Mouse (Mus musculus) kidney, embryonic 14.5 days (tissue): Measurements from ENCODE around the gene Olfr796. TPM values are rescaled to one million over a fixed set of nuclear protein-coding genes. Genes with fewer than 3 reads are reported as not detected.

Experiments
- ATAC-seq: fragments of 200-750 bp; cut with Nextera tagmentation; 2 replicates; pipeline ENCODE4 v1.8.0; 2017; ENCODE audit warnings: moderate number of reproducible peaks, mild to moderate bottlenecking, moderate TSS enrichment, moderate library complexity; ENCODE audit not compliant: low FRiP score, low TSS enrichment
- H3K27ac ChIP-seq: fragments of 300-500 bp; sonication (generic); 2 replicates; pipeline ENCODE4 v1.5.1; 2014; ENCODE audit warnings: low read depth, mild to moderate bottlenecking, low read length, moderate library complexity, mixed read lengths
- H3K27me3 ChIP-seq: fragments of 300-500 bp; sonication (generic); 2 replicates; pipeline ENCODE4 v1.6.1; 2014; ENCODE audit warnings: mild to moderate bottlenecking, low read length; ENCODE audit not compliant: control insufficient read depth, insufficient read depth
- H3K36me3 ChIP-seq: fragments of 300-500 bp; sonication (generic); 2 replicates; pipeline ENCODE4 v1.6.1; 2014; ENCODE audit warnings: low read length, mixed read lengths; ENCODE audit not compliant: control insufficient read depth, insufficient read depth
- H3K4me1 ChIP-seq: fragments of 300-500 bp; sonication (generic); 2 replicates; pipeline ENCODE4 v1.6.1; 2014; ENCODE audit warnings: low read length, mixed read lengths; ENCODE audit not compliant: control insufficient read depth, insufficient read depth
- H3K4me2 ChIP-seq: fragments of 300-500 bp; sonication (generic); replicated peaks from 2 replicates; pipeline ENCODE4 v1.6.1; 2014; ENCODE audit warnings: low read depth, mild to moderate bottlenecking, low read length
- H3K4me3 ChIP-seq: fragments of 300-500 bp; sonication (generic); 2 replicates; pipeline ENCODE4 v1.5.1; 2014; ENCODE audit warnings: mild to moderate bottlenecking, low read length
- H3K9ac ChIP-seq: fragments of 300-500 bp; sonication (generic); 2 replicates; pipeline ENCODE4 v1.6.1; 2014; ENCODE audit warnings: low read depth, mild to moderate bottlenecking, low read length, moderate library complexity
- H3K9me3 ChIP-seq: fragments of 300-500 bp; sonication (generic); 2 replicates; pipeline ENCODE4 v1.6.1; 2016; ENCODE audit warnings: low read length; ENCODE audit not compliant: control insufficient read depth
- WGBS: fragments of 180-500 bp; shearing (Covaris S2); extraction: QIAGEN DNeasy Blood & Tissue Kit; methylation state at CpG from one replicate; pipeline ENCODE4 v1.1.7; 2014; 5-methylcytosine and 5-hydroxymethylcytosine counted together
- polyA plus RNA-seq: library from polyadenylated mRNA; unstranded; fragments of >200 nt; fragmentation: Nextera tagmentation; extraction: Ambion mirVana; gene quantifications from 2 replicates; pipeline ENCODE4 v1.2.1, GENCODE M21; 2014

The Olfr796 gene
- not detected in 2 replicates for polyA plus RNA-seq

- 93% methylated on average over 1 of the region's 1 CpGs for whole genome bisulfite sequencing
- Histone ChIP-seq H3K4me1 (no peaks in the 10 kb centered on the region), H3K4me2 (no peak within 1 kb of the TSS), H3K27me3 (no peaks in the 10 kb centered on the region), H3K9ac (no peak within 1 kb of the TSS), H3K36me3 (no peaks in the 10 kb centered on the region), H3K4me3 (no peak within 1 kb of the TSS), H3K9me3 (no peaks in the 10 kb centered on the region), H3K27ac (no peak within 1 kb of the TSS)
- ATAC-seq = no peak
Observed at GRCm38 (mm10) chr10:129612470-129612869, at the start of gene Olfr796. Gene Olfr796, minus strand, starts transcription at chr10:129612570.

GRCm38 (mm10) chr10:129657394-129657793 lies 45.0 kb upstream of the Olfr796 start, which contains the start of gene Olfr800:
Gene Olfr800, plus strand, starts transcription at chr10:129657694.
- Histone ChIP-seq H3K9me3 (no peaks in the 10 kb centered on the region), H3K4me1 (no peaks in the 10 kb centered on the region), H3K4me2 (no peak within 1 kb of the TSS), H3K9ac (no peak within 1 kb of the TSS), H3K4me3 (no peak within 1 kb of the TSS), H3K27me3 (no peaks in the 10 kb centered on the region), H3K36me3 (no peaks in the 10 kb centered on the region), H3K27ac (no peak within 1 kb of the TSS)
- ATAC-seq = no peak

- Histone ChIP-seq H3K4me3 (no peak overlapping the region), H3K9me3 (no peaks in the 10 kb centered on the region), H3K36me3 (no peaks in the 10 kb centered on the region), H3K4me2 (no peak overlapping the region), H3K27me3 (no peaks in the 10 kb centered on the region), H3K9ac (no peak overlapping the region), H3K4me1 (no peaks in the 10 kb centered on the region), H3K27ac (no peak overlapping the region)
- no peak for ATAC-seq
- 74% methylated on average over 1 of the region's 1 CpGs for WGBS
Observed at GRCm38 (mm10) chr10:129651763-129652162, 39.4 kb upstream of the Olfr796 start.

GRCm38 (mm10) chr10:129637184-129637583 lies 24.8 kb upstream of the Olfr796 start, which contains the start of gene Olfr799:
Gene Olfr799, plus strand, starts transcription at chr10:129637484.
- H3K9me3 ChIP-seq = no peaks in the 10 kb centered on the region
- no peaks in the 10 kb centered on the region for H3K27me3 ChIP-seq
- no peaks in the 10 kb centered on the region for H3K4me1 ChIP-seq
- 50% methylated on average over 1 of the region's 1 CpGs for WGBS
- no peak within 1 kb of the TSS for H3K27ac ChIP-seq
- H3K9ac ChIP-seq = no peak within 1 kb of the TSS
- H3K4me2 ChIP-seq = no peak within 1 kb of the TSS
- no peak for ATAC-seq
- no peak within 1 kb of the TSS for H3K4me3 ChIP-seq
- H3K36me3 ChIP-seq = no peaks in the 10 kb centered on the region

GRCm38 (mm10) chr10:129627834-129628233 lies 15.5 kb upstream of the Olfr796 start, which contains the start of gene Olfr798:
Gene Olfr798, minus strand, starts transcription at chr10:129627934.
- no peak within 1 kb of the TSS for H3K4me3 ChIP-seq
- H3K36me3 ChIP-seq = no peaks in the 10 kb centered on the region
- H3K27me3 ChIP-seq = no peaks in the 10 kb centered on the region
- H3K9ac ChIP-seq = no peak within 1 kb of the TSS
- no peak for ATAC-seq
- no peaks in the 10 kb centered on the region for H3K4me1 ChIP-seq
- 77% methylated on average over 1 of the region's 1 CpGs for WGBS
- no peak within 1 kb of the TSS for H3K27ac ChIP-seq
- no peak within 1 kb of the TSS for H3K4me2 ChIP-seq
- no peaks in the 10 kb centered on the region for H3K9me3 ChIP-seq

- no peak for ATAC-seq
- Histone ChIP-seq H3K36me3 (no peaks in the 10 kb centered on the region), H3K4me2 (no peak overlapping the region), H3K4me3 (no peak overlapping the region), H3K9ac (no peak overlapping the region), H3K4me1 (no peaks in the 10 kb centered on the region), H3K9me3 (no peaks in the 10 kb centered on the region), H3K27ac (no peak overlapping the region), H3K27me3 (no peaks in the 10 kb centered on the region)
Observed at GRCm38 (mm10) chr10:129623251-129623650, 10.9 kb upstream of the Olfr796 start.

- H3K4me2 ChIP-seq = no peak overlapping the region
- no peaks in the 10 kb centered on the region for H3K27me3 ChIP-seq
- ATAC-seq = no peak
- H3K9ac ChIP-seq = no peak overlapping the region
- H3K27ac ChIP-seq = no peak overlapping the region
- no peaks in the 10 kb centered on the region for H3K9me3 ChIP-seq
- WGBS = 13% methylated on average over 1 of the region's 1 CpGs
- H3K4me1 ChIP-seq = no peaks in the 10 kb centered on the region
- H3K36me3 ChIP-seq = no peaks in the 10 kb centered on the region
- no peak overlapping the region for H3K4me3 ChIP-seq
Observed at GRCm38 (mm10) chr10:129621724-129622123, 9.4 kb upstream of the Olfr796 start.

- H3K27me3 ChIP-seq = no peaks in the 10 kb centered on the region
- no peaks in the 10 kb centered on the region for H3K9me3 ChIP-seq
- 75% methylated on average over 1 of the region's 1 CpGs for WGBS
- no peak overlapping the region for H3K4me2 ChIP-seq
- no peak overlapping the region for H3K27ac ChIP-seq
- H3K4me3 ChIP-seq = no peak overlapping the region
- no peak overlapping the region for H3K9ac ChIP-seq
- no peaks in the 10 kb centered on the region for H3K4me1 ChIP-seq
- no peak for ATAC-seq
- no peaks in the 10 kb centered on the region for H3K36me3 ChIP-seq
Observed at GRCm38 (mm10) chr10:129577066-129577465, 35.3 kb downstream of the Olfr796 start.

GRCm38 (mm10) chr10:129567355-129567754 lies 45.0 kb downstream of the Olfr796 start, which contains the start of gene Olfr794:
Gene Olfr794, plus strand, starts transcription at chr10:129567655.
- no peak within 1 kb of the TSS for H3K4me3 ChIP-seq
- H3K27me3 ChIP-seq = no peaks in the 10 kb centered on the region
- WGBS = 76% methylated on average over 2 of the region's 2 CpGs
- ATAC-seq = no peak
- no peaks in the 10 kb centered on the region for H3K36me3 ChIP-seq
- H3K4me2 ChIP-seq = no peak within 1 kb of the TSS
- H3K4me1 ChIP-seq = no peaks in the 10 kb centered on the region
- no peak within 1 kb of the TSS for H3K27ac ChIP-seq
- H3K9me3 ChIP-seq = no peaks in the 10 kb centered on the region
- H3K9ac ChIP-seq = no peak within 1 kb of the TSS
